Mouse (Mus musculus): ENCODE results near the gene Idh2.
"Not testable (repeated sequence)": the region's sequence is repeated elsewhere in the genome, so short reads cannot be mapped to it uniquely, and the experiment has no call there.

Gene Idh2

DNA sequence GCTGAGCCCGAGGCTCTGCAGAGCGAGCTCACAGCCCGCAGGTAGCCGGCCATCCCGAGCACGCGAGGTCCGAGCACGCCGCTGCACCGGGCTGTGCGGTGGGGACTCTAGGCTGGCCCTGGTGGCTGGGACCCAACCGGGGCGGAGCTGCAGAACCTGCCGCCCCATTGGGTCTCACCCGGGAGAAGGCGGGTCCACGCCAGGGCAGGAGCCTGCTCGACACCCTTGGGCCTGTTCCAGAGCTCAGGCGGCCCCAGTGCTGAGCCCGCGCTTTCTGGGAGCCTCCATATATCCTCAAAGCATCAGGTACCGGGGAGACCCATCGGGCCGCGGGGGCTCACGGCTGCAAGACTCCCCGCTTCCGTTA, at the start of gene Idh2:
Gene Idh2 (minus strand): TSS at position 169 of the 367 bp plus-strand sequence.
- peak; percentile 92 for DNase-seq

- DNase-seq, result no peak
Measured at GRCm38 (mm10) chr7:80160945-80161306, 45.7 kb upstream of the Idh2 start.

DNA sequence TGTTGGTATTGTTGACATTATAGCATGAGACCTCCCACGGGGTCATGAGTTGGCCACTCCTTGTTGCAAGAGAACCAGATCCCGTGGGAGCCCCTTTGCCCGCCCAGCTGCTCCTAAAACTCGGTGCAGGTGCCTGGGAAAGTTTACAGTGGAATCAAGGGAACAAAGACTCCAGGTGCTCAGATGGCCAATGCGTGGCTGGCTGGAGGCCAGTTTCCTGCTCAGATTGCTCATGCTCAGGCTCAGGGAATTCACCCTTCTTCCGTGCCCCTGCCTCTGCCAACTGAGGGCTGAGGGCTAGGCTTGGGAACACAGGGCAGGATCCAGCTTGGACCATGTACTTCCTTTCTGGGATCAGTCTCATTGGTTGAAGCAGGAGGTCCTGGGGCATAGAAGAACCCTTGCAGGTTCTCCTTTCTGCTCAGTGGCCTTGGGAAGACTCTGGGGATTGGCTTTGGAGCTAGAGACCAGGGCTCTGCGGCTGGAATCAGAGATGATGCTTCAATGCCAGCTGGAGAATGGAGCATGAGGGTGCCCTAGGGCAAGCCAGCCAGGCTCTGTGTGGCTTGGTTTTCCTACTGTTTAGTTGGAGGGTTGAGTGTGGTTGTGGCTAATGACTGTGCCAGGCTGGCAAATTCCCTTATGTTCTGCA, 45.2 kb upstream of the Idh2 start:
- DNase-seq, result no peak

- DNase-seq, result no peak
Measured at GRCm38 (mm10) chr7:80158496-80159268, 43.5 kb upstream of the Idh2 start.

GRCm38 (mm10) chr7:80156711-80157227, 41.6 kb upstream of the Idh2 start:
- DNase-seq, result peak; percentile 60

DNA sequence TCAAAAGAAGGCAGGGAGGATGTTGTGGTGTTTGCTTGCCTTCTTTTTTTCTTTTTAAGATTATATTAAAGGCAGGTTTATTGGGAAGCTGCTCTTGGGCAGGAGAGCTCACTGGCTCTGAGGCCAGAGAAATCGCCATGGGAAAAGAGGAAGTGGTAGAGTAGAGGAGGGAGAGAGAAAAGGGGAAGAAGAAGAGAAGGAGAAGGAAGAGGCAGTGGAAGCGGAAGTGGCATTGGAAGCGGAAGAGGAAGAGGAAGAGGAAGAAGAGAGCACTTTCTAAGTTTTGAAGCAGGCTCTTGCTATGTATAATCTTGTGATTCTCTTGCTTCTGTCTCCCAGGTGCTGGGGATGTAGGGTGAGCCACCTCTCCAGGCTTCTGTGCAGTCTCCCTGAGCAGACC, 39.5 kb upstream of the Idh2 start:
- no peak for DNase-seq

DNA sequence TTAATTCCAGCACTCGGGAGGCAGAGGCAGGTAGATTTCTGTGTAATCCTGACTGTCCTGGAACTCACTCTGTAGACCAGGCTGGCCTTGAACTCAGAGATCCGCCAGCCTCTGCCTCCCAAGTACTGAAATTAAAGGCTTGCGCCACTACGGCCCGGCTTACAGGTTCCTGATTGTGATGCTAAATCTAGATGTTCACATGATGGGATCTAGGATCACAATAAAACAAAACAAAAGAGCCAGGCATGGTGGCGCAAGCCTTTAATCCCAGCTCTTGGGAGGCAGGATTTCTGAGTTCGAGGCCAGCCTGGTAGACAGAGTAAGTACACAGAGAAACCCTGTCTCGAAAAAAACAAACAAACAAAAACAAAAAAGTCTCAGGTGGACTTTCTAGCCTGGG, 37.6 kb upstream of the Idh2 start:
- DNase-seq, result no peak

- peak; percentile 25 for DNase-seq
Measured at GRCm38 (mm10) chr7:80152152-80152551, 37.0 kb upstream of the Idh2 start.

DNA sequence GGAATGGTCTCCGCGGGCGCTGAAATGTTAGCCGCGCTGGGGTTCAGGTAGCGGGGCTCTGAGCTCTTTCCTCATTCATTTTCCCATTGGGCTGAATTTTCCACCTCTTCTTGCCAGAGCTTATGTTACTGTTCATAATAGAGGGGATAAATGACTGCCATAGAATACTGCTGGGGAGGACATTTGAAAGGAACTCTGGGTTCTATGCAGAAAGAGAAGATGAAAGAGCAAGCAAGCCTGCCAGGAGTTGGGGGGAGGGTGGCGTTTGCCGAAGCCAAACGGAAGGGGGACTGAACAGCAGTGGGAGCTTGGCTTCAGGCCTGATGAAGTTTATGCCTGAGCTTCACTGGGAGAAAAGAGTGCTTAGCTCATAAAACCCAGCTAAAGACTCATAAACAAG, 34.2 kb upstream of the Idh2 start:
- DNase-seq, result no peak

GRCm38 (mm10) chr7:80146077-80146476, 30.9 kb upstream of the Idh2 start:
- DNase-seq, result peak; percentile 39

GRCm38 (mm10) chr7:80144695-80145094, 29.5 kb upstream of the Idh2 start:
- DNase-seq, result no peak

GRCm38 (mm10) chr7:80143331-80144273, 28.4 kb upstream of the Idh2 start:
- peak; percentile 38 for DNase-seq

DNA sequence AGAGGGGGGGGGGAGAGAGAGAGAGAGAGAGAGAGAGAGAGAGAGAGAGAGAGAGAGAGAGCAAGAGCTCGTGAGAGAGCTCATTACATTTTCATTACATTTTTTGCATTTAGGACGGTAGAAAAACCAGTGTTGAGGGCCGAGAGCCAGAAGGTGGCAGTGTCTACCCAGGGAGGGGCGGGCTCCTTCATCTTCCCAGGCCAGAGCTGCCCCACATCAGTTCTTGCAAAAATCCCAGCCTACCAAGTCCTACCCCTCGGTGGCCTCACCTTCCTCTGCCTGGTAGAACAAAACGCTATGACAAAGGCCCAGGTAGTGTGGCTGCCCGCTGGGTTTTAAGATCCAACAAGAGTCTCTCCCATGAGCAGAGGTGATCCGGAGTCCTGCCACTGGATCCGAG, 25.6 kb upstream of the Idh2 start:
- peak; percentile 82 for DNase-seq

DNA sequence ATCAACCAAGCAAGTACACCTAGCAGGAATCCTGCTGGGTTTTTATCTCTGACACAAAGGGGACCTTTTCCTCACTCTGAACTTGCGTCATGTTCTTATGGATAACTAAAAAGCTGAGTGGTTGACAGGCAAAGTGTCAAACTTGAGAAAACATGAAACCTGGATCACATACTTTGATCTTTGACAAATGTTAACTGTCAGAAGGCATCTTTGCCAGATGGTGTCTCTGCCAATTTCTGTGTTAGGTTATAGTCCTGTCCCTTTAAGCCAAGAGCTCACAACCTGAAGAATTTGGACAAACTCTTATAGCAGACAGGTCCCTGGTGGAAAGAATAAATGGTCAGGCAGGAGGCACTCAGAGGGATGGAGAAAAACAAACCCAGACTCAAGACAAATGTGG, 23.2 kb upstream of the Idh2 start:
- no peak for DNase-seq

- no peak for DNase-seq
Measured at GRCm38 (mm10) chr7:80135173-80135532, 20.0 kb upstream of the Idh2 start.

DNA sequence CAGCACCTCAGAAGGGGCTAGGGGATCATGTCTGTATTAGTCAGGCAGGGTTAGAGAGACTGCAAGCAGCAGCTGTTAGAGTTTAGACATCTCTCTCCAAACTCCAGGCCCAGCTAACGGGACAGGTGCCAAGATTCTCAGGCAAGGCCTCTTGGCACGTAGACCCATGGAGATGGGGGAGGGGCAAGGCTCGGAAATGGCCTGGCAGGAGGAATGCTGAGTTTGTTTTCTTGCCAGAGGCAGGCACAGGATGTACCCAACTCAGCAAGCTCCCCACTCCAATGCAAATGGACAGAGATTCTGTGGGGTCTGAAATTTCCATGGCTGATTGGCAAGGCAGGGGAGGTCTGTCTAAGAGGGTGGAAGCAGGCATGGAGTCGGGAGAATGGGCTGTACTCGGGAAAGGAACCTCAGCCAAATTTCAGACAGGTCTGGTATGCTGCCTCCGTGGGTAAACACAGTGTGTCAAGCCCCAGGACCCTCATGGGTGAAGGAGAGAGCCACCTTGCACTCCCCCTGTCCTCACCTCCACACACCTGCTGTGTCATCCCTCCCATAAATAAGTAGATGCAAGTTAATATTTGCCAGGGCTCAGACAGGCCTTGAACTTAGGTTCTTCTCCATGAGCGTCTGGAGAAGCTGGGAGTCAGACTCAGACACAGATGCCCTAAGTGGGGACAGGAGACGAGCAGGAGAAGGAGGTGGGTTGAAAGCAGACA, 19.4 kb upstream of the Idh2 start:
- DNase-seq, result no peak

GRCm38 (mm10) chr7:80132541-80132940, 17.3 kb upstream of the Idh2 start:
- DNase-seq, result peak; percentile 83

DNA sequence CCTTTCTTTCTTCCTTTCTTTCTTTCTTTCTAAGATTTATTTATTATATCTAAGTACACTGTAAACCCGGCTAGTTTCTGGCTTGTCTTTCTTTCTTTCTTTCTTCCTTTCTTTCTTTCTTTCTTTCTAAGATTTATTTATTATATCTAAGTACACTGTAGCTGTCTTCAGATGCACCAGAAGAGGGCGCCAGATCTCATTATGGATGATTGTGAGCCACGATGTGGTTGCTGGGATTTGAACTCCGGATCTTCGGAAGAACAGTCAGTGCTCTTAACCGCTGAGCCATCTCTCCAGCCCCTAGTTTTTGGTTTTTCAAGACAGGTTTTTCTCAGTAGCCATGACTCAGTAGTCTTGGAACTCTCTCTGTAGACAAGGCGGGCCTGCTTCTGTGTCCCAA, 16.1 kb upstream of the Idh2 start:
- not testable (repeated sequence) for DNase-seq

- DNase-seq, result no peak
Measured at GRCm38 (mm10) chr7:80130344-80131055, 15.3 kb upstream of the Idh2 start.

- DNase-seq, result no peak
Measured at GRCm38 (mm10) chr7:80129278-80129677, 14.1 kb upstream of the Idh2 start.

- no peak for DNase-seq
Measured at GRCm38 (mm10) chr7:80123672-80124071, 8.5 kb upstream of the Idh2 start.

- DNase-seq, result peak; percentile 82
Measured at GRCm38 (mm10) chr7:80123115-80123514, 7.9 kb upstream of the Idh2 start.

All from thymus, postnatal 14 days (tissue).